Mouse (Mus musculus) E14TG2a.4 (cell line): ENCODE results near the gene Pld5.

ENCODE experiments used
- CTCF ChIP-seq: conservative IDR thresholded peaks from 2 replicates; pipeline ENCODE4 v1.5.1; 2014; ENCODE audit warnings: low read length
- POU5F1 ChIP-seq: IDR thresholded peaks from 2 replicates; pipeline ENCODE4 v1.6.1; 2014; ENCODE audit warnings: low read length, borderline replicate concordance

DNA sequence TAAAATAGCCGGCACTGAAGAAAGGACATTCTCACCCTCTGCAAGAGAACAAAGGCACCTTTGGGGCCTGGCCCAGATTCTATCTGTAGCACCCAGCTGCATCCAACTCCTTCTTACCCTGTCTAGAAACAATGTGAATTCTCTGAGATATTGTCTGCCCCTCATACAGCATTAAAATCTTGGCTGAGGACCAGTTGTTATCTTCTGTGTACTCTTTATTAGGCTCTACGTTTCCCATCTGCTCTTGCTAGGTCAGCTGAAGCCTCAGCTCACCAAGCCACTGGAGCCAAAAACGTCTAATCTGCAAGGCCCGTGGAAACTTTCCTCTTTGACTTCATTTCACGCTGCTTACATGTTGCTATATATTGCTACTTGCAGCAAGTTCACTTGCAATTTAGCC, 228.1 kb downstream of the Pld5 start:
- no peak for TF ChIP-seq CTCF
- TF ChIP-seq POU5F1 = no peak
